Mouse (Mus musculus) macrophage (primary cell): Measurements from ENCODE around the gene Vdr. TPM values are rescaled to one million over a fixed set of nuclear protein-coding genes. Genes with fewer than 3 reads are reported as not detected.

Experiments
- H3K27ac ChIP-seq: fragments of 350-480 bp; formaldehyde crosslinking; 2 replicates; pipeline ENCODE4 v1.9.0; 2021
- H3K36me3 ChIP-seq: fragments of 350-480 bp; formaldehyde crosslinking; 2 replicates; pipeline ENCODE4 v1.9.0; 2021; ENCODE audit errors: inconsistent target
- H3K4me3 ChIP-seq: fragments of 350-480 bp; formaldehyde crosslinking; 2 replicates; pipeline ENCODE4 v1.9.0; 2021; ENCODE audit errors: inconsistent target
- H3K79me2 ChIP-seq: fragments of 350-480 bp; formaldehyde crosslinking; 2 replicates; pipeline ENCODE4 v1.9.0; 2021; ENCODE audit errors: inconsistent target
- WGBS: methylation state at CpG from one replicate; pipeline ENCODE4 v1.1.7; 2026; ENCODE audit warnings: inconsistent platforms; ENCODE audit not compliant: missing documents; 5-methylcytosine and 5-hydroxymethylcytosine counted together
- polyA plus RNA-seq: library from polyadenylated mRNA; stranded (reverse); fragments of 250-400 nt; gene quantifications from 3 replicates; pipeline ENCODE4 v1.2.4, GENCODE M21; 2018; ENCODE audit warnings: inconsistent platforms

Vdr gene
- polyA plus RNA-seq, 1 experiment from 2014 or later: 0.11 TPM

DNA sequence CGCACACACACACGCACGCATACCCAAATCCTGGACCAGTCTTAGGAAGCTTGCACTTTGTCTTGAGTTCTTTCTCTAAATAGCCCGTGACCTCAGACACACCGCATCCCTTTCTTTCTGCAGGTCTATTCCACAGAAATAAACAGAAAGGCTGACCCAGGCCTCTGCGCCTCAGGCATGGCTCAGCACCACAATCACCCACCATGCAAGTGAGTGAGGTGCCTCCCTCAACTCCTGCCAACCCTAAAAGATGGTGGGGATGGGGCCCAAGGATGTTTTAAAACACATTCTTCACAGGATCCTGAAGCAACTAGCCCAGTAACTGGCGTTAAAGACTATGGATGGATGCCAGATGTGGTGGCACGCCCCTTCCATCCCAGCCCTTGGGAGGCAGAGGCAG, 83.0 kb downstream of the Vdr start:
- H3K79me2 ChIP-seq: no peaks in the 10 kb centered on the region
- H3K27ac ChIP-seq: no peak overlapping the region
- H3K36me3 ChIP-seq: no peaks in the 10 kb centered on the region
- H3K4me3 ChIP-seq: no peak overlapping the region
- WGBS: 91% methylated on average over 8 of the region's 8 CpGs

DNA sequence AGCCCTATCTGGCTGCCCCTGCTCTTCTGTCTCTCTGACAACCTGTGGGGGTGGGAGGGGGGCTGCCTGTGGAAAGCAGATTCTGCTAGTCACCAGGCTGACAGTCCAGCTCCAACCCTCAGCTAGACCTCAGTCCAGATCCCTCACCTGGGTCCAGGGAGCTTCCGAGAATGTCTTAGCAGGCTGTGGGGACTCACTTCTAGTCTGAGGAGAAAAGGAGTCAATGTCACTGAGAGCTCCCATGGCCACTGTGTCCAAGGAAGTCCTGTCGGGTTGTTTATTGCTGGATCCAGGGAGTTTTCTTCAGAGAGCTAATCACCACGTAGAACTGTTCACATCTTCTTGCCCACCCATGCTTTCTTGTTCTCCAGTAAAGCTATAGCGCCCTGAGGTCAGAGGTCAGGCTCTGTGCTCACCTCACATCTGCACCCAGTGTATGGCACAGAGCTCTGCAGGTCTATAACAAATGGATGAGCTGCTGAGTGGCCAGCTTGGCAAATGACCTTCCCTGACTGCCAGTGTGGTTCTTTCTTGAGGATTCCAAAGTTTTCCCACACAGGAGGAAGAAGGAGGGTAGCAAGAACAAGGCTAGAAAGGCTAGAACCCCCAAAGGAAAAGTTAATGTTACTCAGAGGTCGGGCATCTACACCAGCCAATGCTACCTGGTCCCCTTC, 83.7 kb downstream of the Vdr start:
- Histone ChIP-seq H3K36me3 (no peaks in the 10 kb centered on the region), H3K27ac (no peak overlapping the region), H3K4me3 (no peak overlapping the region), H3K79me2 (no peaks in the 10 kb centered on the region)
- 96% methylated on average over 4 of the region's 5 CpGs for WGBS

DNA sequence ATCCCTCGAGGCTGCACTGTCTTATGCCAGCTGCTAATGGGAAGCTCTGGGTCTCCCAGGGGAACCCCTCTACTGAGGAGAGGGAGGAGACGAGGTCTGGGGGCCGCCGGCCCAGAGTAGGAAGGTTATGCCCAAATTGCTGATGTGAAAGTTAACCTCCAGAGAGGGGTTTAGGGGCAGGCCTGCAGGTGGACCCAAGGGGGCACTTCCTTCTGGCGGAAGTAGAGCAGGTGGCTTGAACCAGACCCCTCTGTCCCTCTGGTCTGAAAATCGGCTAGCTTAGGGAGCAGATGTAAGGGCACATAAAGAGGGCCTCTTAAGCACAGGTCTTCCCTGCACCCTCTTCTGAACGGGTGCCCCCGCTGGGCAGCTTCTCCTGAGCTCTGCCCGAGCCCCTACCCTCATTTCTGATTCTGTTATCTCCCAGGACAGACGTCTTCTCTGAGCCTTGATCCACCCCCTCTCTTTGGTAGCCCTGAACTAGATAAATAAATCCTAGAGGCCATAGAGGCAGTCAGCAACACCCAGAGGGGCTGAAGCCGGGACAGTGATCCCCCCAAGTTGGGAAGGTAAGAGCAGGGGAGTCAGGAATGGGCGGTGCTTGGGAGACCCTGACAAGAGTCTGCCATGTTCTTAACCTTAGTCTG, 84.4 kb downstream of the Vdr start:
- no peaks in the 10 kb centered on the region for H3K36me3 ChIP-seq
- H3K79me2 ChIP-seq: no peaks in the 10 kb centered on the region
- WGBS: 66% methylated on average over 12 of the region's 12 CpGs
- H3K4me3 ChIP-seq: peak overlapping the region; percentile 48; the same call in 1 of the 2 replicates
- peak overlapping the region; percentile 85; the same call in 1 of the 2 replicates for H3K27ac ChIP-seq

DNA sequence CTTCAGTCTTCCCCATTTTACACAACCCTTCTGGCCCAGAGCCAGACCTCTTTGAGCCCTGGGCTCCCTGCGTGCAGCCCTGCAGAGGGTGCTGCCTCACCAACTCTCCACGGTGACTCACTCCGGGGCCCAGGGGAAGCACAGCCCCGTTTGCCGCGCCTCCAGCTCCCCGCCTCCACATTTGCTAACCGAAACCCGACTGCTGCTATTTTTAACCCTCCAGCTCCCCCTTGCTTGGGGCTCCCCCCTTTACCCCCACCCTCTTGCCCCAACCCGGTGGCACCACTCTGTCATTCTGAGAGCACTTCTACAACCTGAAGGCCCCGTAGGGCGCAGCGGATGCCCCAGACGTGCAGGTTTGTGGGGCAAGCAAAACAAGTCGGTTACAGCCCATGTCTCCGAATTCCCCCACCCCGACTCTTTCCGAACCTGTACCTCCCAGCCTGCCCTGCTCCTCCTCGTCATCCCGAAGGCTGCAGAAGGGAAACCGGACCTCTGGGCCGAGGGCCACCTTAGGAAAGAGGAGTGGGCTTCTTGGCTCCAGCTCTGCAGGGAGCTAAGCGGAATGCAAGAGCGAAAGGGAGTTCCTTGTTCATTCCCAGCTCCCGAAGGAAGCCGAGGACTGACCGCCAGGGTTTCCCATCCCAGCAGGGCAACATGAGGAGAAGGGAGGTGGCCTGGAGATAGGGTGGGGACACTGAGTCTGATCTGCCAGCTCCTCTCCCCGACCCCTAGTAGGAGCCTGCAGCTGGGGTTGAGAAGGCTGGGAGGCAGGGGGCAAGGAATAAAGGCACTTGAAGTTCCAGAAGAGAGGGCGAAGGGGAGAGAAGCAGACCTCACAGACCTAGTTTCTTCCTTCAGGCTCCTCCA, 85.1 kb downstream of the Vdr start:
- Histone ChIP-seq H3K79me2 (no peaks in the 10 kb centered on the region), H3K27ac (peak overlapping the region; percentile 85), H3K36me3 (no peaks in the 10 kb centered on the region), H3K4me3 (peak overlapping the region; percentile 48)
- 7% methylated on average over 28 of the region's 29 CpGs for WGBS

DNA sequence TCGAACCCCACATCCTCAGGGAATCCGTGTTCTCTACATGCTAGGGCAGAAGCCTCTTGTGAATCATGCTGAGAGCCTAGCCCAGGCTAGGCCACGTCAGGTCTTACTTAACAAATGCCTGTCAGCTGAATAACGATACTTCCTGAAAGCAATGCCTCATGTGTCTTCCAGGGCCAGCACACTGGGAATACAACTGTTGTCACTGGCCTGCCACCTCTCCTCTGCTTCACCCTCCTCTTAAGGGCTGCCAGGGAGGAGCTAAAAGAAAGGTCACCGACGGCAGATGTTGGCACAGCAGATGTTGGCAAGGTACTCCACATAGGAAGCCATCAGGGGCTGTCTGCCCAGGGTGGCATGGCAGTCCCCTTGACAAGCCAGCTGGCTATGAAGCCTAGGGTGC, 86.4 kb downstream of the Vdr start:
- WGBS: 45% methylated on average over 6 of the region's 6 CpGs
- Histone ChIP-seq H3K27ac (peak overlapping the region; percentile 85), H3K4me3 (no peak overlapping the region), H3K36me3 (no peaks in the 10 kb centered on the region), H3K79me2 (no peaks in the 10 kb centered on the region)

DNA sequence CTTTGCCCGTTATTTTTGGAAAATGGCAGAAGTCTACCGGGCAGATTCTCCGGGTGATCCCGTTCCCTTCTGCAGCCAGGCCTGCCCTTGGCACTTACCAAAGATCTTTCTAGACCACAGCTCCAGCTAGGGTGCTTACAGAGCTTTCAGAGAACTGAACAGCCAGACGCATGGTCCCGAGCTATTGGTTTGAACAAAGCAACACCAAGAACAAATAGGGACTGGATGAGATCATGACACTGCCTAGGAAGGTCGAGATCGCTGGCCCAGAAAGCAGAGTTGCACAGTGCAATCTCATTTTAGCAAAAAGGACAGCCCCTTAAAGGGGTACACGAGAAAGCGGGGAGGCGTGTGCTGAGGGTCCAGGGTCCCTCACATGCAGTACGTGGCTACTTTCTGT, 87.0 kb downstream of the Vdr start:
- 87% methylated on average over 12 of the region's 12 CpGs for WGBS
- Histone ChIP-seq H3K36me3 (no peaks in the 10 kb centered on the region), H3K27ac (peak overlapping the region; percentile 85), H3K4me3 (no peak overlapping the region), H3K79me2 (no peaks in the 10 kb centered on the region)

DNA sequence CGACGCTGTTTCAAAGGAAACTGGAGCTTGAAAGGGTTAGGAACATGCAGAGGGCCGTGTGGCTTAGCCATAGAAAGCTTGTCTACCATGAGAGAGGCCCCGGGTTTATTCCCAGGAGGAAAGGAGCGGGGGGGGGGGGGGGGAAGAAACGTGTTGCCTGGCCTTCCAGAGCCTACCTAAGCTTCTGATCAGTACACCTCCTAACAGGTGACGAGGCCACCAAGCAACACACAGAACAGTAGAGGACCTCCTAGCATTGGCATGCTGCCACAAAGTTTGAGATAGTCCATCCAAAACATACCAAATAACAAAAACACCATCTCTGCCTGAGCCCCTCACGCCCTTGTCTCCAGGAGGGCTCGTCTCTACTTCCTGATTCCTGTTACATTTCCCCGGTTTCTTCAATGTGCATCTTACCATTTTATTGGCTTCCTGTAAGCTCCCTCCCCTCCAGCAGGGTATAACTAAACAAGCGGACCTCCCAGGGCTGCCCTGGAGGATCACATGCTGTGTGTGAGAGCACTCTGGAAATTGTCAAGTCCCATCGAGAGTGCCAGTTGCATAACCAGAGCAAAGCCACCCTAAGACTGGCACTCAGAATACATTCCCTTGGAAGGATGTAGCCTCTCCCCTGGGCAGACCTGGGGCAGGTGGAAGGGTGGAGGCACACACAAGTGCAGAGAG, 87.7 kb downstream of the Vdr start:
- Histone ChIP-seq H3K79me2 (no peaks in the 10 kb centered on the region), H3K4me3 (no peak overlapping the region), H3K36me3 (no peaks in the 10 kb centered on the region), H3K27ac (no peak overlapping the region)
- 50% methylated on average over 12 of the region's 12 CpGs for WGBS

DNA sequence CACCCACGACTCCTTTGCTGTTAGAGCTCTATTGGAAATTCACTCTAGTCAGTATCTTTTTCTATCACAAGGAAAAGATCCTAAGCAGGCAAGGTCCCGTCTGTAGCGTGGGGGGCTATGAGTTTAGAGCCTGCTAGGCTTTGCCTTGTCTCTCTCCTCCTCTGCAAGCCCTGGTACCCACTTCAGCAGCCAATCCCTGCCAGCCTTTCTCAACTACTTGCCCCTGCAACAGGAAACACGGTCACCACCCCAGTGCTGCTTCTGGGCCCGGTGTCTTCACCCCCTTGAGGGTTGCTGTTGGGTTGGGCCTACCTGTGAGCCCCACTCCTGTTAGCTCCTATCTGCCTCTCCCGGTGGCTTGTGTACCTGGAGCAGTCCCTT, 88.5 kb downstream of the Vdr start:
- H3K79me2 ChIP-seq: no peaks in the 10 kb centered on the region
- 42% methylated on average over 6 of the region's 6 CpGs for WGBS
- H3K4me3 ChIP-seq: no peak overlapping the region
- no peaks in the 10 kb centered on the region for H3K36me3 ChIP-seq
- peak overlapping the region; percentile 35 for H3K27ac ChIP-seq

DNA sequence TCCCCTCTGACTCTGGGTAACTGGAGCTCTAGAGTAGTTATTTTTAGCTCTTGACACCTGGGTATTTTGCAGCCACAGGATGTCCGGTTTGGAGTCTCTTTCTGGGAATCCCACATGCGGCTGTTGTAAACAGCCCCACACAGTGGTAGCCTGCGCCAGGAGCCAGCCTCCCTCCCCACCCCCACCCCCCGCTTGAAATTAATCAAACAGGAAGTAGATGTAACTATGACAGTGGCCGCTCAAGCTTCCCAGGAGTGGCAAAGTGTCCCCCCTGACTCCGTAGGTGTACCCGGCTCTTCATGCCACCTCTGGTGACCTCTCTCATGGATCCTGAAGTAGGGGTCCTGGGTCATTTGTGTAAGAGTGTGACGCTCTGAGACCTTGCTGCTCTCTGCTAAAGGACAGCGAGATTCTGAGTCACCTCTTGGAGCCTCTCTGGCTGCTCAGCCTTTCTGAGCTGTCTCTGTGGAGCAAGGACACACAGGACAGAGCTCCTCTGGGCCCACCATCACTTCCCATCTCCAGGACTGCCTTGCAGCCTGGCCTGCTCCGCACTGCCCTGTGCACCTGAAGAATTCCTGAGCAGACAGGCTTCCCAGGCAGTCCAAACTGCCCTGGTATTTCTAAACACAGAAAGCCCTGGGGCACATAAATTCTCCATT, 89.0 kb downstream of the Vdr start:
- H3K36me3 ChIP-seq: no peaks in the 10 kb centered on the region
- H3K27ac ChIP-seq: peak overlapping the region; percentile 35
- no peaks in the 10 kb centered on the region for H3K79me2 ChIP-seq
- 15% methylated on average over 10 of the region's 10 CpGs for WGBS
- H3K4me3 ChIP-seq: no peak overlapping the region

DNA sequence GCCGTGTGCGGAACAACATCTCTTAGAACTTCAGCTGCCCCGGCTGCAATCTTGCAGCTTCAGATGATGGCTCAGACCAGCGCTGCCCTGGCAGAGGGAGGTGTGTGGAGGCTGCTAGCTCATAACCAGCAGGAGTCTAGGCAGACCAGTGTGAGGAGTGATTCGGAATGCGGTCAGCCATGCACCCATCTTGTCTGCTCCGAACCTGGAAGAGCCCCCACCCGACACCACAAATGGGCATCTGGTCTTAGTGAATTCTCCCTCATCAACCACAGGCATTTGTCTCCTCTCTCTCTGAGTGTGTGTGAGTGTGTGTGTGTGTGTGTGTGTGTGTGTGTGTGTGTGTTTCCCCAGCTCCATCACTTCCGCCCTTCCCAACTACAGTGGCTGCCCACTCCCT, 90.5 kb downstream of the Vdr start:
- H3K4me3 ChIP-seq: no peak overlapping the region
- H3K36me3 ChIP-seq: no peaks in the 10 kb centered on the region
- 99% methylated on average over 9 of the region's 9 CpGs for WGBS
- no peaks in the 10 kb centered on the region for H3K79me2 ChIP-seq
- no peak overlapping the region for H3K27ac ChIP-seq

DNA sequence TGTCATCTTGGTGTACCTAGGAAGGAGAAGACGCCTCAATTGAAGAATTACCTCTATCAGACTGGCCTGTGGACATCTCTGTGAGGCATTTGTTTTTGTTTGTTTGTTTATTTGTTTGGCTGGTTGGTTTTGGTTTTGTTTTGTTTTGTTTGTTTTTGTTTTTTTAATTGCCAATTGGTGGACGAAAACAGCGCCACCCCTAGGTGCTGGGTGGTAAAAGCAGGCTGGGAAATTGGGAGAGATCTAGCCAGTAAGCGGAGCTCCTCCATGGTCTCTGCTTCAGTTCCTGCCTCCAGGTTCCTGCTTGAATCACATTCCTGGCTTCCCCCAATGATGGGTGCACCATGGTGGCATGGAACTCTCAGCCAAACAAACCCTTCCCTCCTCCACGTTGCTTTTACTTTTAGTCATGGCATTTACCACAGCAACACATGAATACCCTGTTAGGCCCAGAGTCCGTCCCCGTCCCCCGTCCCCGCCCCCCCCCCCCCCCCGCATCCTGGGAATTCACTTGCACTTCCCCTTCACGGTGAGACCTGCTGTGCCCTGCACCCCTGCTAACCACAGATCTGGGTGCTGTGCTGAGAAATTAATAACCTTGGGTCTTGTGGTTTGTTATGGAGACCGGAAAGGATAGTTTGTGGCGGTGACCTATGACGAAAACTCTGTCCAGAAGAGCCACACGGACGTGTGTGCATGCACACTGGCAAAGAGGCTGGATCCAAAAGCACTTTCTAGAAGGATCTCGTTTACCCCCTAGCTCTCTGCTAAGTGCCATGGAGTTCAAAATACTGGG, 94.0 kb downstream of the Vdr start:
- WGBS: 44% methylated on average over 11 of the region's 17 CpGs
- H3K36me3 ChIP-seq: no peaks in the 10 kb centered on the region
- H3K4me3 ChIP-seq: no peak overlapping the region

DNA sequence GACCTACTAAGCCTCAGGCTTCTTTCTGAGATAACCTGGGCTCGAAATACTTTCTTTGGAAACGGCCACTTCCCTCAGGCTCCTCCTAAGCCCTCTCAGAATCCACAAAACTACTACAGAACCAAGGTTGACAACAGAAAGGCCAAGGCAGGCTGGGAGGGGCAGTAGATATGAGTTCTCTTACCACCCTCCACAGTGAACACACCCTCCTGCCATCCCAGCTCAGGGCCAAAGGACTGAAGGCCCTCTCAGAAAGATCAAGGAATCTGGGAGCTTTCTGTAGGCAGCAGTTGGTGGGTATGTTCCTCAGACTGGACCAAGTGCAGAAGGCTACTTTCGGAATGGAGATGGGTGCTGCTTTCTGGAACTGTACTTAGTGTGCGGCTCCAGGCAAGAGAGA, 95.2 kb downstream of the Vdr start:
- no peak overlapping the region for H3K27ac ChIP-seq
- WGBS: 100% methylated on average over 4 of the region's 4 CpGs
- no peak overlapping the region for H3K4me3 ChIP-seq
- no peaks in the 10 kb centered on the region for H3K79me2 ChIP-seq
- H3K36me3 ChIP-seq: no peaks in the 10 kb centered on the region

More for the DNA sequence above, 94.0 kb downstream of the Vdr start:
- no peak overlapping the region for H3K27ac ChIP-seq
- no peaks in the 10 kb centered on the region for H3K79me2 ChIP-seq

DNA sequence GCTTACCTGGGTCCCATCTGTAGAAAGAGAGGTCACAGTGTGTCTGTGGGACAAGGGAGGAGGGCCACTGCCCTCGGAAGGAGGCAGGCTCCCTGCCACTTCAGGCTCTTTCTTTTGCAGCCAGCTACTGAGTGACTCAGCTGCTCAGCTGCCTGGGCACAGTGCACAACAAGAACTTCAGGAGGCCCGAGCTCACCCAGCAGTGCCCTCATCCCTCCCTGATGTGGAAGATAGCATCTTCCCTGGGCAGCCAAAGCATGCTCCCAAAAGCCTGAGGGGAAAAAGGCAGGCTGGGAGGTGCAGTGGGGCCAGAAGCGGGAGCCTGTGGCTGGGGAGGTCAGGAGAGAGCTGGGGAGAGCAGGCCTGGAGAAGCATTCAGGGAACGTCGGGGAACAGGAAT, 95.7 kb downstream of the Vdr start:
- H3K79me2 ChIP-seq: no peaks in the 10 kb centered on the region
- 64% methylated on average over 5 of the region's 5 CpGs for WGBS
- H3K36me3 ChIP-seq: no peaks in the 10 kb centered on the region
- no peak overlapping the region for H3K4me3 ChIP-seq
- H3K27ac ChIP-seq: no peak overlapping the region
